Mouse (Mus musculus): ENCODE measurements around the gene Wscd2.

DNA sequence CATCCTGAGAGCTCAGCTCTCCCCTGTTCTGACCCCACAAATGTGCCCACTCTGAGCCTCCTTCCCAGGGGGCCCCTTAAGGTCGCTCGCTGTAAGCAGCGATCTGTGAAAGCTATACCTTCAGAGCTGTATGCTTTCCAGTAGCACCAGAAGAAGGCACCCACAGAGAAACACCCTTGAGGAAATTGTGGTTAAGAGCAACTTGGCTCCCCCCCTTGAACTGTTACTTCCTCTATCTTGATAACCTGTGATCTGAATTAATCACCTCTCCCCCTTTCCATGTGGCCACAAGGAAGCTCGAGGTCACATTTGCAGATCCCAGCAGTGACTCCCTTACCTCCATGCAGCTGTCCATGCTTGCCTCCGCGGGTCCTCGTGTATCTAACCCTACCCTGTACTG lies 130.9 kb downstream of the Wscd2 start:
- no peak for TF ChIP-seq GATA1 (IDR thresholded peaks at IDR 0.05; ENCODE audit: borderline replicate concordance, low read length)
- no peak for TF ChIP-seq FLI1 (IDR thresholded peaks at IDR 0.05; ENCODE audit: low read length)

Data from megakaryocyte, embryonic 14.5 days (primary cell).